Mouse (Mus musculus): Measurements from ENCODE around the gene Csgalnact2. TPM values are rescaled to one million over a fixed set of nuclear protein-coding genes. Genes with fewer than 3 reads are reported as not detected.

Csgalnact2 gene
- total and polyA plus RNA-seq, 3 experiments: 2.2 to 6.4 (median 3.0) TPM

DNA sequence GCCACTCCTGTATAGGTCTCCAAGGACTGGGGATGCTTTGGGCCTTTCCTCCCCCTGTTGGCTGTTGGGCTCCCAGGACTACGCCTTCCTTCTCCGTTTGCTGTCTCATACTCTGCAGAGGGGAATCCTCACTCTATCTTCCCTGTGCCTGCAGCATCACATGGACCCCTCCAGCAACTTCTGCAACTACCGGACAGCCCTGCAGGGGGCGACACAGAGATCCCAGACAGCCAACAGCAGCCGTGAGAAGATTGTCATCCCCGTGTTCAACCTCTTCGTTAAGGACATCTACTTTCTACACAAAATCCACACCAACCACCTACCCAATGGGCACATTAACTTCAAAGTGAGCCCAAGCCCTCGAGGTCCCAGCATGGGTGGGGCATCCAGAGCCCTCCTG is 51.0 kb downstream of the Csgalnact2 start:
- H3K27me3 ChIP-seq (replicated peaks): peaks cover 80% of the 10 kb centered on the region
- H3K36me3 ChIP-seq (replicated peaks in 1 of 2; ENCODE audit: control insufficient read depth in 1 of 2, insufficient read depth in 1 of 2, low read length in 1 of 2): no peaks in the 10 kb centered on the region
- H3K79me2 ChIP-seq (replicated peaks; ENCODE audit: control insufficient read depth, extremely low read depth, insufficient read depth, poor library complexity, severe bottlenecking): no peaks in the 10 kb centered on the region
- in situ Hi-C loops (cut with MboI; ENCODE audit: low pct_ligation_motif_present, low pct_unique_long_range_greater_than_20kb, low sequenced_read_pairs) (no loop called here), dilution Hi-C loops (cut with MboI; ENCODE audit: extremely low pct_ligation_motif_present, extremely low pct_unique_long_range_greater_than_20kb, low sequenced_read_pairs) (no loop called here)
- H3K9me3 ChIP-seq (replicated peaks; ENCODE audit: low read length): no peaks in the 10 kb centered on the region
- no peak overlapping the region for H3K4me2 ChIP-seq (ENCODE audit: insufficient read depth, low read depth, poor library complexity, severe bottlenecking)
- DNase-seq (ENCODE audit: extremely low read depth): peak; percentile 38
- no peak overlapping the region for H3K9ac ChIP-seq (ENCODE audit: insufficient read depth, low read depth)
- H3K4me3 ChIP-seq (replicated peaks in 1 of 3; ENCODE audit: low read depth in 2 of 3, low read length in 2 of 3, poor library complexity in 1 of 3): no peak overlapping the region
- TF ChIP-seq CTCF (conservative IDR thresholded peaks at IDR 0.05 in 1 of 2, IDR thresholded peaks at IDR 0.05 in 1 of 2; ENCODE audit: low read depth in 2 of 2, low read length in 2 of 2) (peak; percentile 30 to 57; a peak in 3 of 4 replicates), CHD2 (IDR thresholded peaks at IDR 0.05; ENCODE audit: low read length) (no peak), SMC3 (IDR thresholded peaks at IDR 0.05; ENCODE audit: low read depth, low read length) (peak; percentile 25)
- no peak overlapping the region for H3K27ac ChIP-seq (ENCODE audit: insufficient read depth, low read depth)
- H3K4me1 ChIP-seq (ENCODE audit: control insufficient read depth in 1 of 2, insufficient read depth in 2 of 2): no peaks in the 10 kb centered on the region

DNA sequence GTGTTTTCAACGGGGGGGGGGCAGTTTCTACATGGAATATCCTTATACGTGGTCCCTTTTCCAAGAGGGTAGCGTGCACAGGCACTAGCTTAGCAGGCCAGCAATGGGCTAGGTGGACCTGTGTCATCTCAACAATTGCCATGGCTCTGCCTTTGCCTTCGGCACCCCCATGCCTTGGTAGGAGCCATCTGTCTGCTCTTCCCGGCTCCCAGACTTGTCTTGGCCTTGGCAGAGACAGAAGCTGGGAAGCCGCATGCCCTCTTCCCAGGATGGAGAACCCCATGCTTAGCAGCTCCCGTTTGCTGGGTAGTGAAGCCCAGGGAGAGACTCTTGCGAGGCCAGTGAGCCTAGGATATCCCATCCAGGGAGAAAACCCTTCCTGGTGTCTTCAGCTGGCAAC is 54.3 kb downstream of the Csgalnact2 start:
- Histone ChIP-seq H3K4me2 (ENCODE audit: insufficient read depth, low read depth, poor library complexity, severe bottlenecking) (no peak overlapping the region), H3K4me3 (replicated peaks in 1 of 3; ENCODE audit: low read depth in 2 of 3, low read length in 2 of 3, poor library complexity in 1 of 3) (no peak overlapping the region), H3K9ac (ENCODE audit: insufficient read depth, low read depth) (no peak overlapping the region), H3K79me2 (replicated peaks; ENCODE audit: control insufficient read depth, extremely low read depth, insufficient read depth, poor library complexity, severe bottlenecking) (no peaks in the 10 kb centered on the region), H3K4me1 (ENCODE audit: control insufficient read depth in 1 of 2, insufficient read depth in 2 of 2) (no peaks in the 10 kb centered on the region), H3K36me3 (replicated peaks in 1 of 2; ENCODE audit: control insufficient read depth in 1 of 2, insufficient read depth in 1 of 2, low read length in 1 of 2) (no peaks in the 10 kb centered on the region), H3K9me3 (replicated peaks; ENCODE audit: low read length) (no peaks in the 10 kb centered on the region), H3K27me3 (replicated peaks) (peaks cover 81% of the 10 kb centered on the region), H3K27ac (ENCODE audit: insufficient read depth, low read depth) (no peak overlapping the region)
- dilution Hi-C loops (cut with MboI; ENCODE audit: extremely low pct_ligation_motif_present, extremely low pct_unique_long_range_greater_than_20kb, low sequenced_read_pairs): no loop called here
- DNase-seq (ENCODE audit: extremely low read depth): no peak
- TF ChIP-seq USF2 (conservative IDR thresholded peaks at IDR 0.05; ENCODE audit: low read depth, low read length) (no peak), CHD2 (IDR thresholded peaks at IDR 0.05; ENCODE audit: low read length) (no peak), ZNF384 (IDR thresholded peaks at IDR 0.05; ENCODE audit: low read depth, low read length) (no peak), MAFK (IDR thresholded peaks at IDR 0.05; ENCODE audit: insufficient replicate concordance, low read length) (no peak), MAX (IDR thresholded peaks at IDR 0.05; ENCODE audit: low read length) (no peak), MAZ (IDR thresholded peaks at IDR 0.05; ENCODE audit: low read depth, low read length) (no peak), BHLHE40 (IDR thresholded peaks at IDR 0.05; ENCODE audit: low read depth, low read length) (no peak), POLR2A (IDR thresholded peaks at IDR 0.05; ENCODE audit: low read depth, low read length) (no peak), MYC (IDR thresholded peaks at IDR 0.05; ENCODE audit: low read depth, low read length) (no peak), USF1 (IDR thresholded peaks at IDR 0.05; ENCODE audit: low read depth, low read length) (no peak), ZKSCAN1 (IDR thresholded peaks at IDR 0.05; ENCODE audit: borderline replicate concordance, low read depth, low read length) (no peak), HCFC1 (IDR thresholded peaks at IDR 0.05; ENCODE audit: low read depth, low read length) (no peak), ELF1 (IDR thresholded peaks at IDR 0.05; ENCODE audit: low read depth, low read length) (no peak), TBP (conservative IDR thresholded peaks at IDR 0.05; ENCODE audit: low read depth, low read length) (no peak), GABPA (IDR thresholded peaks at IDR 0.05; ENCODE audit: insufficient replicate concordance, low read depth, low read length) (no peak), NELFE (IDR thresholded peaks at IDR 0.05; ENCODE audit: low read depth, low read length) (no peak)
- in situ Hi-C loops (cut with MboI; ENCODE audit: low pct_ligation_motif_present, low pct_unique_long_range_greater_than_20kb, low sequenced_read_pairs): no loop called here
